Mouse (Mus musculus) CD4-positive helper T cell, adult 2 months (primary cell): ENCODE data around the gene Exoc1.

Source experiments
- DNase-seq: peaks from one replicate; pipeline ENCODE4 v3.0.0-alpha.2; 2012; ENCODE audit warnings: low read depth, missing footprints, low spot score

Exoc1 gene

GRCm38 (mm10) chr5:76609702-76610370, 80.7 kb downstream of the Exoc1 start:
- DNase-seq, result no peak

- no peak for DNase-seq
Observed at GRCm38 (mm10) chr5:76612867-76613499, 83.9 kb downstream of the Exoc1 start.

DNA sequence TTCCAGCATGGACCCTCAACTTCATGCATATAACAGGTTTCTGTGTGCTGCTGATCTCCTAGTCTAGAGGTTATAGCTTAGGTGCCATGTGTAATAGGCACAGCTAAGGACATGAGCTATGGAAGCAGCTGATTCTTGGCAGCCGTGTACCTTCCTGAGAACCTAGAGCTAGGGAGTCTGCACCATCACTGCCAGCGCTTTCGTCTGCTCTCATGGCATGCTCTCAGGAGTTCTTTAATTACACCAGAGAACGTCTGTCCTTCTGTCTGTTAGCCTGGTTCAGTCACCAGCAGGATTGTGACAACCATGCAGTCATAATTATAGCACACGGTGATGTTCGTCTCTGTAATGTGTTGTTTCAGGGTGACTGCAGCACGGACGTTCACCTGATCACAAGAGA, 86.2 kb downstream of the Exoc1 start:
- no peak for DNase-seq

DNA sequence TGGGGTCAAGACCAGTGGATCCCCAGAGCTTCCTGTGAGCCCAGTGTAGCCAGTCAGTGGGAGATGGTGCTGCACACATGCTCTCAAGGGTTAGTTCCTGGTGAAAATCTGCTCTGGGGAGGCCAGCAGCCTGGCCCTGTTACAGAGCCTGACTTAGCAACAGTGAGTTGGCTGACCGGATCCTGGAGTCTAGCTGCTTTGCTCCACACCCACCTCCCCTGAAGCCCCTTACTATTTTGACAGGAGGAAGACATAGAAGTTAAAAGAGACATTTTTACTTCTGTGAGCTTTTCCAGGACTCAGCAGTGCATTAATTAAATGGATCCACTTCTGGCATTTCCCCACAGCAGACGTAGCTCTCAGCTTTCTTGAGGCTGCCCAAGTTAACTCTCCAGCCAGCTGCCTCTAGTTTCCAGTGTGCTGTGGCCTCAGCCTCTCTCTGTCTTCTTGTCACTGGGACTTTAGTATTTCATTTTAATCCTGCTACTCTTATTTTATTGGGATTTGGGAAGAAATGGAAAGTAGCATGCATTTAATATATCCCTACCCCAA, 87.2 kb downstream of the Exoc1 start:
- DNase-seq, result no peak

- DNase-seq, result no peak
Observed at GRCm38 (mm10) chr5:76618750-76619149, 89.6 kb downstream of the Exoc1 start.
